Mouse (Mus musculus): ENCODE data around the gene Arpc4. TPM values are rescaled to one million over a fixed set of nuclear protein-coding genes. Genes with fewer than 3 reads are reported as not detected.

Arpc4 gene
- total and polyA plus RNA-seq, 2 experiments from 2014 or later = 200 to 505 TPM

- H3K9ac ChIP-seq (replicated peaks; ENCODE audit: low read length, poor library complexity, severe bottlenecking) = no peak overlapping the region
- H3K9me3 ChIP-seq (ENCODE audit: low read length) = no peaks in the 10 kb centered on the region
- TF ChIP-seq CTCF (IDR thresholded peaks at IDR 0.05) = no peak
- 71% methylated on average over 7 of the region's 7 CpGs for WGBS
- H3K36me3 ChIP-seq (ENCODE audit: insufficient read depth, low read length) = no peaks in the 10 kb centered on the region
- no peak overlapping the region for H3K4me3 ChIP-seq (ENCODE audit: low read depth, low read length)
- DNase-seq (ENCODE audit: low spot score) (no peak), ATAC-seq (ENCODE audit: low FRiP score) (no peak)
- H3K27ac ChIP-seq (ENCODE audit: low read depth, low read length) = no peak overlapping the region
- no peaks in the 10 kb centered on the region for H3K4me1 ChIP-seq (ENCODE audit: insufficient read depth, low read length)
- 0 out of 2 replicates have a peak, but pooled peaks cover 3% of the 10 kb centered on the region for H3K27me3 ChIP-seq (ENCODE audit: insufficient read depth, low read length)
- H3K4me2 ChIP-seq (ENCODE audit: low read depth, low read length, poor library complexity, severe bottlenecking) = no peak overlapping the region
Measured at GRCm38 (mm10) chr6:113434691-113435090, 56.8 kb downstream of the Arpc4 start.

- Histone ChIP-seq H3K9me3 (ENCODE audit: low read length) (no peaks in the 10 kb centered on the region), H3K4me2 (ENCODE audit: low read depth, low read length, poor library complexity, severe bottlenecking) (no peak within 1 kb of the TSS), H3K27me3 (ENCODE audit: insufficient read depth, low read length) (0 out of 2 replicates have a peak, but pooled peaks cover 3% of the 10 kb centered on the region), H3K36me3 (ENCODE audit: insufficient read depth, low read length) (no peaks in the 10 kb centered on the region), H3K9ac (replicated peaks; ENCODE audit: low read length, poor library complexity, severe bottlenecking) (no peak within 1 kb of the TSS), H3K27ac (ENCODE audit: low read depth, low read length) (no peak within 1 kb of the TSS), H3K4me3 (ENCODE audit: low read depth, low read length) (no peak within 1 kb of the TSS), H3K4me1 (ENCODE audit: insufficient read depth, low read length) (no peaks in the 10 kb centered on the region)
- no peak for TF ChIP-seq CTCF (IDR thresholded peaks at IDR 0.05)
- 72% methylated on average over 9 of the region's 9 CpGs for WGBS
- no peak for ATAC-seq (ENCODE audit: low FRiP score)
- no peak for DNase-seq (ENCODE audit: low spot score)
Measured at GRCm38 (mm10) chr6:113435664-113436205, 57.8 kb downstream of the Arpc4 start, which contains the start of gene Cidec. TSS of gene Cidec (minus strand) at chr6:113435760.

GRCm38 (mm10) chr6:113437135-113437534, 59.2 kb downstream of the Arpc4 start:
- DNase-seq (ENCODE audit: low spot score) (no peak), ATAC-seq (ENCODE audit: low FRiP score) (no peak)
- H3K27me3 ChIP-seq (ENCODE audit: insufficient read depth, low read length) = 0 out of 2 replicates have a peak, but pooled peaks cover 3% of the 10 kb centered on the region
- H3K4me2 ChIP-seq (ENCODE audit: low read depth, low read length, poor library complexity, severe bottlenecking) = no peak overlapping the region
- H3K9me3 ChIP-seq (ENCODE audit: low read length) = no peaks in the 10 kb centered on the region
- no peak for TF ChIP-seq CTCF (IDR thresholded peaks at IDR 0.05)
- WGBS = 77% methylated on average over 12 of the region's 12 CpGs
- no peaks in the 10 kb centered on the region for H3K4me1 ChIP-seq (ENCODE audit: insufficient read depth, low read length)
- H3K36me3 ChIP-seq (ENCODE audit: insufficient read depth, low read length) = no peaks in the 10 kb centered on the region
- no peak overlapping the region for H3K4me3 ChIP-seq (ENCODE audit: low read depth, low read length)
- no peak overlapping the region for H3K9ac ChIP-seq (replicated peaks; ENCODE audit: low read length, poor library complexity, severe bottlenecking)
- no peak overlapping the region for H3K27ac ChIP-seq (ENCODE audit: low read depth, low read length)

DNA sequence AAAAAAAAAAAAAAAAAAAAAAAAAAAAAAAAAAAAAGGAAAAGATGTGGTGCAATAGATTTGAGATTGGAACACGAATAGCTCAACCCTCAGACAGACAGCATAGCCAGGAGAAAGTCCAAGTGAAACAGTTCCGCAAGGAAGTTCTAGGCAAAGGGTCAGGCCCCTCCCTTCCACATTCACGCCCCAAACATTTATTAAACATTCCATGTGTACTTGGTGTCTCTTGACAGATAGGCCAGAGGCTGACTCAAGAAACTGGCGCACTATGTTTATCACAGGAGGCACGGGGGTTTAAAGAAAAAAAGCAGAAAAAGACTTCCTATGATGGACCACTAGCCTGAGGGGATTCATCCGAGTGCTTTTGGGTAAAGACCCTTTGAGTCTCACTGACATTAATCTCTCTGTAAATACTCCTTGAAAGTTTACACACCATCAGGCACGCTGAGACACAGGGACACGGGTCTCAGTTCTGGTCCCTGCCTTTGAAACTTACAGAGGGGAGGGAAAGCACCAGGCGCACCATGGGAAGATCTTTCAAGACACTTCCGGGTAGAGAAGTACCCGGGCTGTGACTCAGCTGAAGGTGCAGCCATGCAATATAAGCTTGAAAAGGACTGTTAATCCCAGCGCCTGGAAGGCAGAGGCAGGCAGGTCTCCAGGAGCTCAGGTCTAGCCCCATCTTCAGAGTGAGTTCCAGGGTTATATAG, 61.0 kb downstream of the Arpc4 start:
- no peak for ATAC-seq (ENCODE audit: low FRiP score)
- 60% methylated on average over 12 of the region's 12 CpGs for WGBS

More for the DNA sequence above, 61.0 kb downstream of the Arpc4 start:
- Histone ChIP-seq H3K9ac (replicated peaks; ENCODE audit: low read length, poor library complexity, severe bottlenecking) (no peak overlapping the region), H3K27ac (ENCODE audit: low read depth, low read length) (no peak overlapping the region), H3K9me3 (ENCODE audit: low read length) (no peaks in the 10 kb centered on the region), H3K4me3 (ENCODE audit: low read depth, low read length) (no peak overlapping the region), H3K4me2 (ENCODE audit: low read depth, low read length, poor library complexity, severe bottlenecking) (no peak overlapping the region), H3K27me3 (ENCODE audit: insufficient read depth, low read length) (0 out of 2 replicates have a peak, but pooled peaks cover 3% of the 10 kb centered on the region), H3K36me3 (ENCODE audit: insufficient read depth, low read length) (no peaks in the 10 kb centered on the region), H3K4me1 (ENCODE audit: insufficient read depth, low read length) (peaks cover 6% of the 10 kb centered on the region; the same call in 1 of the 2 replicates)
- no peak for DNase-seq (ENCODE audit: low spot score)
- no peak for TF ChIP-seq CTCF (IDR thresholded peaks at IDR 0.05)

Small RNA genes within 50 kb of the gene (microRNA-seq; reads per million reads assigned to microRNA genes)
- not detected for gene Gm24387 (ENCODE audit: borderline number of aligned reads)

Other genes with a start within 250 kb of the Arpc4 start
- gene Lhfpl4, start 182.7 kb upstream of the Arpc4 start, total RNA-seq (2014; rRNA removed) = 81.3 and 92.6 TPM in 2 replicates
- gene Lhfpl4, start 182.7 kb upstream of the Arpc4 start, polyA plus RNA-seq (2015; fragmentation: Nextera tagmentation; extraction: Ambion mirVana) = 56.6 and 66.1 TPM in 2 replicates
- 39.0 and 42.5 TPM in 2 replicates for gene Mtmr14, start 140.3 kb upstream of the Arpc4 start, total RNA-seq (2014; rRNA removed)
- gene Mtmr14, start 140.3 kb upstream of the Arpc4 start, polyA plus RNA-seq (2015; fragmentation: Nextera tagmentation; extraction: Ambion mirVana) = 29.4 and 30.5 TPM in 2 replicates
- 10.3 and 23.4 TPM in 2 replicates for gene Cpne9, start 95.8 kb upstream of the Arpc4 start, total RNA-seq (2014; rRNA removed)
- 7.9 and 9.1 TPM in 2 replicates for gene Cpne9, start 95.8 kb upstream of the Arpc4 start, polyA plus RNA-seq (2015; fragmentation: Nextera tagmentation; extraction: Ambion mirVana)
- 22.1 and 28.1 TPM in 2 replicates for gene Brpf1, start 71.0 kb upstream of the Arpc4 start, total RNA-seq (2014; rRNA removed)
- gene Brpf1, start 71.0 kb upstream of the Arpc4 start, polyA plus RNA-seq (2015; fragmentation: Nextera tagmentation; extraction: Ambion mirVana) = 9.0 and 10.0 TPM in 2 replicates
- gene Ogg1, start 51.1 kb upstream of the Arpc4 start, total RNA-seq (2014; rRNA removed) = 10.8 and 14.8 TPM in 2 replicates
- 7.3 and 8.9 TPM in 2 replicates for gene Ogg1, start 51.1 kb upstream of the Arpc4 start, polyA plus RNA-seq (2015; fragmentation: Nextera tagmentation; extraction: Ambion mirVana)
- 102 and 119 TPM in 2 replicates for gene Camk1, start 34.1 kb upstream of the Arpc4 start, total RNA-seq (2014; rRNA removed)
- 132 and 142 TPM in 2 replicates for gene Camk1, start 34.1 kb upstream of the Arpc4 start, polyA plus RNA-seq (2015; fragmentation: Nextera tagmentation; extraction: Ambion mirVana)
- gene Tada3, start 232 bp upstream of the Arpc4 start, total RNA-seq (2014; rRNA removed) = 27.8 and 31.0 TPM in 2 replicates
- 73.8 and 74.0 TPM in 2 replicates for gene Tada3, start 232 bp upstream of the Arpc4 start, polyA plus RNA-seq (2015; fragmentation: Nextera tagmentation; extraction: Ambion mirVana)
- gene Ttll3, start 11.1 kb downstream of the Arpc4 start, total RNA-seq (2014; rRNA removed) = 10.0 and 20.0 TPM in 2 replicates
- gene Ttll3, start 11.1 kb downstream of the Arpc4 start, polyA plus RNA-seq (2015; fragmentation: Nextera tagmentation; extraction: Ambion mirVana) = 10.2 and 14.6 TPM in 2 replicates
- gene Rpusd3, start 41.2 kb downstream of the Arpc4 start, total RNA-seq (2014; rRNA removed) = 17.1 and 53.8 TPM in 2 replicates
- gene Rpusd3, start 41.2 kb downstream of the Arpc4 start, polyA plus RNA-seq (2015; fragmentation: Nextera tagmentation; extraction: Ambion mirVana) = 22.0 and 27.2 TPM in 2 replicates
- not detected in 2 replicates for gene Cidec, start 57.6 kb downstream of the Arpc4 start, total RNA-seq (2014; rRNA removed)
- 0.09 TPM in 1 of 2 replicates, not detected in the other for gene Cidec, start 57.6 kb downstream of the Arpc4 start, polyA plus RNA-seq (2015; fragmentation: Nextera tagmentation; extraction: Ambion mirVana)
- 43.6 and 48.6 TPM in 2 replicates for gene Jagn1, start 64.5 kb downstream of the Arpc4 start, total RNA-seq (2014; rRNA removed)
- 80.4 and 85.4 TPM in 2 replicates for gene Jagn1, start 64.5 kb downstream of the Arpc4 start, polyA plus RNA-seq (2015; fragmentation: Nextera tagmentation; extraction: Ambion mirVana)
- 0.49 TPM in 1 of 2 replicates, not detected in the other for gene Il17re, start 80.4 kb downstream of the Arpc4 start, total RNA-seq (2014; rRNA removed)
- gene Il17re, start 80.4 kb downstream of the Arpc4 start, polyA plus RNA-seq (2015; fragmentation: Nextera tagmentation; extraction: Ambion mirVana) = 0.48 and 0.77 TPM in 2 replicates
- gene Il17rc, start 93.3 kb downstream of the Arpc4 start, total RNA-seq (2014; rRNA removed) = 4.7 and 11.6 TPM in 2 replicates
- 4.1 and 4.2 TPM in 2 replicates for gene Il17rc, start 93.3 kb downstream of the Arpc4 start, polyA plus RNA-seq (2015; fragmentation: Nextera tagmentation; extraction: Ambion mirVana)
- gene Creld1, start 105.2 kb downstream of the Arpc4 start, total RNA-seq (2014; rRNA removed) = 39.4 and 43.0 TPM in 2 replicates
- gene Creld1, start 105.2 kb downstream of the Arpc4 start, polyA plus RNA-seq (2015; fragmentation: Nextera tagmentation; extraction: Ambion mirVana) = 56.6 and 60.4 TPM in 2 replicates
- gene Prrt3, start 123.8 kb downstream of the Arpc4 start, total RNA-seq (2014; rRNA removed) = 29.4 and 39.3 TPM in 2 replicates
- gene Prrt3, start 123.8 kb downstream of the Arpc4 start, polyA plus RNA-seq (2015; fragmentation: Nextera tagmentation; extraction: Ambion mirVana) = 18.4 and 20.7 TPM in 2 replicates
- gene Emc3, start 153.5 kb downstream of the Arpc4 start, total RNA-seq (2014; rRNA removed) = 71.9 and 74.1 TPM in 2 replicates
- gene Emc3, start 153.5 kb downstream of the Arpc4 start, polyA plus RNA-seq (2015; fragmentation: Nextera tagmentation; extraction: Ambion mirVana) = 111 and 120 TPM in 2 replicates
- 2.4 and 3.4 TPM in 2 replicates for gene Fancd2, start 153.6 kb downstream of the Arpc4 start, total RNA-seq (2014; rRNA removed)
- gene Fancd2, start 153.6 kb downstream of the Arpc4 start, polyA plus RNA-seq (2015; fragmentation: Nextera tagmentation; extraction: Ambion mirVana) = 0.99 and 1.2 TPM in 2 replicates
- gene Fancd2os, start 222.6 kb downstream of the Arpc4 start, total RNA-seq (2014; rRNA removed) = 0.47 TPM in 1 of 2 replicates, not detected in the other
- 0.11 and 0.18 TPM in 2 replicates for gene Fancd2os, start 222.6 kb downstream of the Arpc4 start, polyA plus RNA-seq (2015; fragmentation: Nextera tagmentation; extraction: Ambion mirVana)
- 210 and 215 TPM in 2 replicates for gene Brk1, start 226.7 kb downstream of the Arpc4 start, total RNA-seq (2014; rRNA removed)
- 284 and 289 TPM in 2 replicates for gene Brk1, start 226.7 kb downstream of the Arpc4 start, polyA plus RNA-seq (2015; fragmentation: Nextera tagmentation; extraction: Ambion mirVana)
- gene Vhl, start 245.8 kb downstream of the Arpc4 start, total RNA-seq (2014; rRNA removed) = 83.1 and 86.1 TPM in 2 replicates
- gene Vhl, start 245.8 kb downstream of the Arpc4 start, polyA plus RNA-seq (2015; fragmentation: Nextera tagmentation; extraction: Ambion mirVana) = 64.9 and 70.4 TPM in 2 replicates

Measured in midbrain, postnatal 0 days (tissue).